Mouse (Mus musculus) cerebellum, adult 8-10 months (tissue): Measurements from ENCODE around the gene Gm42669.
A peak's percentile ranks its signal among the peaks of the same experiment; 100 is the strongest.

Source experiments
- DNase-seq: peaks from one replicate; pipeline ENCODE4 v3.0.0; 2022

The Gm42669 gene

DNA sequence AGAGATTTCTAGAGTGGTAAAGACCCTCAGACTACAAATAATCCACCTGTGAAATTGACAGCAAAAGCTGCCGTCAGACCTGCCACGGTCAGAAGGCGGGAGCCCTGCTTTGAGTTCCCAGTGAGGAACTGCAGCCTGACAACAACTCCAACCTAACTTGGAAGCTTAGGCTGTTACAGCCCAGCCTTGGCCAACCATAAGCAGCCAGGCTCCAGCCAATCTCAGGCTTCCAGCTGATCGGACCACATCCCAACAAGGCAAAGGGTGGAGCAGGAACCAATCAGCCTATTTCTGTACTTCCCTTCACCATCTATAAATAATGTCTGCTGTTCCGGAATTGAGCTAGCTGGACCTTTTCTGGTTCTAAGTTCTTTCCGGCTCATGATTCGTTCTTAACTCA lies 14.5 kb downstream of the Gm42669 start:
- DNase-seq: no peak

DNA sequence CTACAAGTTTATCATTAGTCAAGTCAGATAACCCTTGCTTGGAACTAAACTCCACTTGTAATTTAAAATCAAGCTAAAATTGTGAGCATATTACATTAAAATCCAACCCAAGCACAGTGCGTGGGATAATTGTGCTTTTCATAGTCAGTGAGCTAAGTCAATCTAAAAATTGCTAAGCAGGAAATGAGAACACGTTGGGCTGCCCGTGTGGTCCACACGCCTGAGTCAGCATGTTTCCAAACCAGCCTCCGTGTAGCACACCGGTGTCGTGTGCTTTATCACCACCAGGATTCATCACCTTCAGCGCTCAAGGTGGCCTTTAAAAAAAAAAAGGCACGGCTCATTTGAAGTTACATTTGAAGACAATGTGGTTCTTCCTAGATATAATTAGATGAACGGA lies 16.9 kb downstream of the Gm42669 start:
- DNase-seq: no peak

DNA sequence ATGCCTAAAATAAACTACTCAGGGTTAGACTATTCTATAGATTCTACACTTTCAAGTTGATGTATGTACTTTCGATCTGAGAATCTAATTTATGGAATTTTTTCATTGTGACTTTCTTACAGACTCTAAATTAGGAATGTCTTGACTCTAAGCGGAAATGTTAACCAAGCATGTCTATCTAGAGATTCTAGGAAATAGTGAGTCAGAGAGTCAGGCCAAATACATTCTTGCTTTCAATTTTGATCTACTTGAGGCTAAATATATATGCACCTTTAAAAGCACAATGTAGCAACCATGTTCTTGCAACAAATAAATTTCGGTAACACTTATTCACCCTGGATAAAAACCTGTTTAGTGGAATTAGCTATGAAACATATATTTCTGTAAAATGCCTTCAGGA lies 21.4 kb downstream of the Gm42669 start:
- no peak for DNase-seq

DNA sequence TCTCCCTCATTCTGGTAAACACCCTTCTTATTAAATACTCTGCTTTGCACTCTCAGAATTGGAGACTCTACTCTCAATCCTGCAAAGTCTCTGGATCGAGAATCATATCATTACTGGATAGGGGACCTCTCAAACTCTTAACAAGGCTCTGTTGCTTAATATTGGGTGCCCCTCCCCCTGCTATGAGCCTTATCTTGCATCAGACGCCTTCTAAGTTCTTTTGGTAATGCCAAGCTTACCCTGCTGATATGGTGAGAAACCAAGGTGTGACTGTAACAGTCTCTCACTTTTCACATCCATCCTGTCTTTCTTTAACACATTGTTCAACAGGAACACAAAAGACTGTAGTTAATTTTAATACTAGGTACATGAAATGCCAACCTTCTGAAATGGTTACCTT lies 26.2 kb downstream of the Gm42669 start:
- DNase-seq: no peak

DNA sequence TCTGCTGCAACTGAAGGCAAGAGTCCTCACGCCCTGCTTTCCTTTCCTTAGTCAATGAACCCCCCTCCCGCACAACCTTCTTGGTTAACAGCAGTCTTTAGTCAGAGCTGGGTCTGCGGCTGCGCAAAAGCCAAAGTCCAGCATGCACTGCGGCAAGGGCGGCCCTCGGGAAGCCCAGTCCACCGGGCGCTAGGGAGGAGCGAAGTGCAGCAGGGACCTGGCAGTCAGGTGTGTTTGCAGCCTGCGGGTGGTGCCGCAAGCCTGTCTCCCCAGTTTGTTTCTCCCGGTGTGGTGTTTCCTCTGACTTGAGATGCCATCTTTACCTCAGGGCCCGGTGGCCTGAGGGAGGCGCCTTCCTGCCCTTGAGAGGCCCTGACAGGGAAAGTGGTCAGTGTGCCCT lies 27.2 kb downstream of the Gm42669 start, which contains the start of gene 1700028K03Rik:
TSS of gene 1700028K03Rik (plus strand) at position 129 of the 400 bp plus-strand sequence.
- no peak for DNase-seq

DNA sequence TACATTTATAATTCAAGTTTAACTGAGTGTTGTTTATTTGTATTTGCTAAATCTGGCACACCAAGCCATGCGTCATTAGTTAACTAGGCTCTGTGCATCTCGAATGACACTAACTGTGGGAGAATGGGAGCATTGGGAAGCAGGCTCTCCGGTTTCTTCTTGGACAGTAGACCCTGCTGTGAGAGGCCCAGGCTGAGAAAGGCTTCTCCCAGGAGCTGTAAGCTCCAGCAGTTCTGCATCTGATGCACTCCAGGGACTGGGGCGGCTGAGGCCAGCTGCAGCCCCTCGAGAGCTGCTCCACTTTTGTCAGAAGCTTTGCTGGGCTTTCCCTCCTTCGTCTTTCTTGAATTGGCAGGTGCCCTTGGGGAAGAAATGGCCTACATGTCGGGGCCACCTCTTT lies 34.3 kb downstream of the Gm42669 start:
- peak; percentile 3 for DNase-seq

DNA sequence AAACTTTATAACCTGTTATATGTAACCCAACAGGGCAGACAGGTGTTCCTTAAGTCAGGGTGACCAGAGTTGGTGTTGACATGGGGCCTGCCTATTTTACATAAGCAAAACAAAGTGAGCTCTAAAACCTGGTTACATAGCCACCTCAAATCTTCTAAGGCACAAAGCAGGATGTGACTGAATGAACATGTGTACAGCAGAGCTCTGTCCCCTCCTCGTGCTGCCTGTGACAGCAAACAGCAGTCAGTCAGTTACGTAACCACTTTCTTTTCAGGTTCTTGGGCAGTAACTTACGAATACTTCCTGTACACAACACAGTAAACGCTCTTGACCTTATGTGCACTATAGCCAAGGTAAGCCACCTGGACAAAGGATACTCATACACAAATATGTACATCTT lies 38.5 kb downstream of the Gm42669 start:
- no peak for DNase-seq

DNA sequence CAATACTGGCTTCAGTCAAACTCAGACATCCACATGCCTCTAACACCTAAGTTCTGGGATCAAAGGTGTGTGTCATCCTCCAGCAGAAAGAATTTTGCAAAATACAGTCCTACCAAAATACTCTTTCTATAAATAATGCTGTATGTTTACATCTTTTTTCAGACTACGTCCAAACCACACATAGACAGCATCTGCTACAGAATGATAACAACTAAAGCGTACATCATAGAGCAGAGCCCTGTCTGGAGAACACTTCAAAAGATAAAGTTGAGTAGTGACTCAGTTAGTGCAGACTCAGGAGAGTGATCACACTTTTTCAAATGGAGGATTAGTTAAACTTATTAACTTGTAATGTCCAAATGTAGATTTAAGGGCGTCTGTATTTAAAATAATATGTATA lies 40.5 kb downstream of the Gm42669 start:
- DNase-seq: no peak

DNA sequence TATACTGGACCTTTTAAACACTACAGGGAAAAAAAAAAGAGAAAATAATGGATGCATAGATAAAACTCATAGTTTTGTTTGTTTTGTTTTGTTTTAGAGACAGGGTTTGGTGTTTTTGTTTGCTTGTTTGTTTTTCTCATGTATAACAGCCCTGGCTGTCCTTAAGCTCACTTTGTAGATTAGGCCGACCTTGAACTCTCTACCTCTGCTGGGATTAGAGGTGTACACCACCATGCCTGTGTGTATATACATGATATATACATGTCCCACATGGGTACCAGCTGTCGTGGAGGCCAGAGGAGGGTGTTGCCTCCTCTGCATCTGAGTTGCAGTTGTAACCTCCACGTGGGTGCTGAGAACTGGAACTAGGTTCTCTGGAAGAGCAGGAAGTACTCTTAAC lies 41.0 kb downstream of the Gm42669 start:
- no peak for DNase-seq

DNA sequence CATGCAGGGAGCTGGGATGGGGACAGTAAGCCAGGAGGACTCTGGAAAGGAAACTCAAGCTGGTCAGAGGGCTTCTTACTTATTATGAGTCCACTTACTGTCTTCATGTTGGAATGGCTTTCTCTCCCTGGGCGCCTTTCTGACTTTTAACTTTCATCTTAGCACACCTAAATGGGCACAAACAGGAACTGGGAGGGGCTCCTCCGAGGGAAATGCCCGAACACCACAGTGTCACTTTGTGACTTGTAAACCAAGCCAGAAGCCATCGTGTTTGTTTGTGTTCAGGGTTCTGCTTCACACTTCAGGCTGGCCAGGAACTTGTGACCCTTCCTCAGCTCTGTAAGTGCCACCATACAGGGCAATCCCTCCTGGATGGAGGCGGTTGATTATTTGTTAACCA lies 46.9 kb downstream of the Gm42669 start:
- no peak for DNase-seq

DNA sequence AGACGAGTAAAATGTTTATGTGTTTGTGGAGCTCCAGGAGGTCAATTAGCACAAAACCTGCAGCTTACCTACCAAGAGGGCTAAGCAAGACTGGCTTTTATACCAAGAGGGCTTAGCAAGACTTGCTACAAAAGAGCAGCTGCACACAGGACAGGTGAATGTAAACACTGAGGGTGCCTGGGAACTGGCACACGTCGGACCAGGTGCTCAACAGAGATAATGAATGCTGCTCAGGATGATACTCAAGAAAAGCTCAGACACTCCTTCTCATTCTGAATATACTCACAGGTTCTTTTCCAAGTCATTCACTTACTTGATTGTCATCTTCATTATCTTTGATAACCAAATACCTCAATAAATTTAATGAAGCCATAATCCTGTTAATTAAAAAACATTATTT lies 49.5 kb downstream of the Gm42669 start:
- DNase-seq: no peak

DNA sequence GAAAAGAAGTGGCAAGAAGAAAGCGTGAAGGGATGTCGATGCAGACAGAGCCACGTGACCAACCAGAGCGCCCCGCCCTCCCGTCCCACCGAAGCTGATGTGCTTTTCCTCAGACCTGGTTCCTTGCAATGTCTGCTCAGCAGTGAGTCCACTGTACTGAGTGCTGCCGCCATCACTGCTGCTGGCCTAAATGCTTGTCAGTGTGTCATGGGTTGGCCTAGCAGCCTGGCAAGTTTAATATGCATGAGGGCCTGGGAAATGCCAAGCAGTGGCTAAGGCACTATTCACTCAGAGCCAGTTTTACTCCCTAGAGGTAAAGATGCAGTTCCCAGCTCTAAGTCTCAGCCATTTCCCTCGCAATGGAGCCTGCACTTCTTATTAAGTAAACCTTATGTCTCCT lies 61.7 kb downstream of the Gm42669 start:
- DNase-seq: no peak

DNA sequence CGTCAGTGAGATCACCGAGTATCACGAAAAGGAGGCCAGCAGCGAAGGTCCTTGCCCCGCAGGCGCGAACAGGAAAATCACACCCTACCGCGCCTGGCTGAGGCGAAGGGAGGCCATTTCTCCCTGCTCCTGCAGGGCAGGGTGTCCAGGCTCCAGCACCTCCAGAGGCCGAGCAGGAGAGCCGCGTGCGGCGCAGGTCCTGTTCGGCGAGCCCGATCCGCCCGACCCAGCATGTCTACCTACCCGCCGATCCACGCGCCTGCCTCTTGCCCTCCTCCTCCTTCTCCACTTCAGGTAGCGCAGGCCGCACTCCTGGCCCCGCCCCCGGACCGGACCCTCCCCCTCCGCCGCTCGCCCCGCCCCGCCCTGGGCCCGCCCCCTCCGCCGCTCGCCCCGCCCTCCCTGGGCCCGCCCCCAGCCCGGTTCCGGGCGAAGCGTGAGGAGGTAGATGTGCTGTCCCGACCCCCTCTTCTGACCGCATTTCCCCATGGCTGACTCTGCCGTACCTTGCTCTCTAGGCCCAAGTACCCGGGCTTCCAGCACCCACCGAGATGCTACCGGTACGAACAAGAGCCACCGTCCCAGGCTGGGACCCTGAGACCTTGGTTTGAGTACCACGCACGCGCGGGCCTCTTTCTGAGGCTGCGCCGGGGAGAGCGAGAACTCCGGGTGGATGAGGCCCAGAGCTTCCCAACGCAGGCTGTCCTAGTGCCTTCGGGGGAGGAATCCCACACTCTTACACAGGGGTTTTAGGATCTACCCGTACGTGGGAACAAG lies 90.1 kb downstream of the Gm42669 start, which contains the start of the genes Rpap2 and Glmn:
TSS of gene Rpap2 (plus strand) at position 73 of the 777 bp plus-strand sequence.
TSS of gene Glmn (minus strand) at position 588 of the 777 bp plus-strand sequence.
- peak; percentile 84 for DNase-seq

DNA sequence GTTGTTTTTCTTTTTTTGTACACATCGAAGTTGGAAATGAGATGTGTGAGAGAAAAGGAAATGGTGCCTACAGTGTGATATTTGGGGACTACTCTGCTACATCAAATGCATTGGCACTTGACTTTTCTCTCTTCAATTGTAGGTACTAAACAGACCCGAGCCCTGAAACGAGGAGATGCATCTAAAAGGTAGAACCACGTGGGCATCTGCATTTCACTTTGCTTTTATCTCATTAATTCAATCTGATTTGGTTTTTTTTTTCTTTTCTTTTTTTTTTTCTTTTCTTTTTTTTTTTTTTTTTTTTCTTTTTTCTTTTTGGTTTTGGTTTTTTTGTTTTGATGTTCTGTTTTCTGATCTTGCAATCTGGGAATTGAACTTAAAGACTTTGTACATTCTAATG lies 91.0 kb downstream of the Gm42669 start:
- DNase-seq: no peak

DNA sequence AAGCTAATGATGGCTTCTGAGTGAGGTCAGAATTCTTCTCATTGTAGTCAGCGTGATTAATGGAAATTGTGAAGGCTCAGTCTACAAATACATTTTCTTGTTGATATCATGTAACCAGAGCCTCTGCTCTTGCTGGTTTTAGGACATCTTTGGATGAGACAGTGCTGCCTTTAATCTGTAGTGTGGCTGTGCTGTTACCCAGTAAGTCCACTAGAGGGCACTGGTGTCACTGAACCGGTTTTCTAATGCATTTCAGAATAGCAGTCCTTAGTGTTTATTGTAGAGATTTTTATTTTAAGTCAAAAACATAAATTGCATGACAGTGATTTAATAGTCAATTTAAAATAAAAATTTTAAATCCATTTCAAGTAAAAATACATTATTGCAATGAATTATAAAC lies 103.8 kb downstream of the Gm42669 start:
- DNase-seq: peak; percentile 47

DNA sequence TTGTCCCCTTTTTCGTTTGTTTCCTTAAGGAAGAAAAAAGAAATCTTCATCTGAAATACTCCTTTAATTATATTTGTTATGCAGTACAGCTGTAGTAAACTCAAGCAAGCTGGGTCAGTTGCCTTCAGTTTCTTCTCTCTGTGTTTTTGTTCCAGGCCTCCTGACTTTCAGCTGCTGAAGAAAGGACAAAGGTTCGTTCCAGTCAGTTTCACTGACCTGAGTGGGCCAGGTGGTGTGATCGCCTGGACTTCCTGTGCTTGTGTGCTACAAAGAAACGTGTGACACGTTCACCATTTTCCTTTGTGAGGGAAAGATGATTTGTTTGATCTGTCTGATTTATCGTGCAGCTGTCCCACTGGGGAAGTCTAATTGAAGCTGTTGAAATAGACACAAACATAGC lies 110.6 kb downstream of the Gm42669 start:
- DNase-seq: no peak

DNA sequence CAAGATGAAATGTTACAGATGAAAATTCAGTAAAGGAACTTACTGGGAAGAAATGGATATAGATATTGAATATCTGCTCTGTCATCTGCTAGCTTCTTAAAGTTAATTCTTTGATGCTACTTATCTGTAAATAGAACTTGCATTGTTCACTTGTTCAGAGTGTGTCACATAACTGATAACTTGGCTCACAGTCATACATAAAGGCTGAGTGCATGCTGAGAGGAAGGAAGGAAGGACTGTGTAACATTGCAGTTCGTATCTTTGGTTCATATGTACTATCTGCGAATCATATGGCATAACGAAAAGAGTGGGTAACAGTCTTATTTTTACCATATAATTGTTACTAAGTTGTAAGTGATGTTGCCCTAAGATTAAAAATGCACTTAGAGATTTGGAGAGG lies 113.9 kb downstream of the Gm42669 start:
- no peak for DNase-seq
